Mouse (Mus musculus) heart, postnatal 25 days (tissue): ENCODE measurements around the gene Slc6a4. TPM values are rescaled to one million over a fixed set of nuclear protein-coding genes. Genes with fewer than 3 reads are reported as not detected.

ENCODE experiments used
- microRNA-seq: library from miRNA; unstranded; fragments of <30 nt; microRNA quantifications from one replicate; pipeline ENCODE4 v1.2.0, GENCODE M21; 2022
- total RNA-seq, 2 experiments: library from RNA; stranded (reverse); gene quantifications; 2 replicates each; pipeline ENCODE4 v1.2.3; 2021

Gene Slc6a4
- total RNA-seq, 2 experiments from 2014 or later, result 0.52 to 0.67 TPM

Small RNA genes lying within 50 kb of the gene (microRNA-seq; reads per million reads assigned to microRNA genes)
- 3,154 reads per million, percentile 89 among the genes with 10 or more reads in this experiment for gene Mir423

Other genes with a start within 250 kb of the Slc6a4 start
- 10 to 100 TPM; 25.2 to 26.7 TPM for gene Gosr1, start 235.0 kb upstream of the Slc6a4 start, total RNA-seq
- 10 to 100 TPM; 36.7 to 43.9 TPM for gene Cpd, start 151.6 kb upstream of the Slc6a4 start, total RNA-seq
- under 1 TPM; 0.45 to 0.47 TPM for gene Tmigd1, start 96.4 kb upstream of the Slc6a4 start, total RNA-seq
- gene Blmh, start 73.8 kb upstream of the Slc6a4 start, total RNA-seq, result 10 to 100 TPM; 36.8 to 41.5 TPM
- 10 to 100 TPM in 1 of 2 experiments, 1 to 10 TPM in 1; 8.2 to 11.5 TPM for gene Nsrp1, start 79.8 kb downstream of the Slc6a4 start, total RNA-seq
- gene Efcab5, start 190.4 kb downstream of the Slc6a4 start, total RNA-seq, result under 1 TPM; 0.25 to 0.65 TPM
- gene Ssh2, start 217.7 kb downstream of the Slc6a4 start, total RNA-seq, result 10 to 100 TPM; 80.0 to 87.7 TPM